Mouse (Mus musculus): Measurements from ENCODE around the gene Cpa5.

- TF ChIP-seq CTCF (IDR thresholded peaks at IDR 0.05 in 2 of 3, conservative IDR thresholded peaks at IDR 0.05 in 1 of 3; ENCODE audit: control insufficient read depth in 1 of 3, insufficient read depth in 1 of 3, low read depth in 2 of 3, low read length in 3 of 3, poor library complexity in 1 of 3, severe bottlenecking in 1 of 3) (no peak), MXI1 (IDR thresholded peaks at IDR 0.05; ENCODE audit: low read depth, low read length) (no peak), EP300 (IDR thresholded peaks at IDR 0.05; ENCODE audit: low read depth in 1 of 2, low read length in 2 of 2) (no peak), GATA1 (IDR thresholded peaks at IDR 0.05; ENCODE audit: low read depth, low read length) (no peak), RCOR1 (IDR thresholded peaks at IDR 0.05; ENCODE audit: low read depth, low read length) (no peak), POLR2A (IDR thresholded peaks at IDR 0.05; ENCODE audit: control insufficient read depth in 1 of 2, insufficient read depth in 1 of 2, low read depth in 1 of 2, low read length in 2 of 2, poor library complexity in 1 of 2) (no peak), RAD21 (IDR thresholded peaks at IDR 0.05; ENCODE audit: low read depth, low read length) (no peak), MAX (IDR thresholded peaks at IDR 0.05; ENCODE audit: low read length) (no peak), ETS1 (IDR thresholded peaks at IDR 0.05; ENCODE audit: low read depth, low read length) (no peak), NELFE (IDR thresholded peaks at IDR 0.05; ENCODE audit: low read depth, low read length) (no peak), ZNF384 (IDR thresholded peaks at IDR 0.05; ENCODE audit: low read depth, low read length) (no peak), MAZ (IDR thresholded peaks at IDR 0.05; ENCODE audit: low read depth, low read length) (no peak)
These were observed 64.0 kb downstream of the Cpa5 start for GRCm38 (mm10) chr6:30674714-30675280.
